Mouse (Mus musculus): Measurements from ENCODE around the gene 1700092M07Rik. TPM values are rescaled to one million over a fixed set of nuclear protein-coding genes. Genes with fewer than 3 reads are reported as not detected.

Gene 1700092M07Rik
- 8.5 and 8.9 TPM in 2 replicates for total RNA-seq (2012; rRNA removed)

DNA sequence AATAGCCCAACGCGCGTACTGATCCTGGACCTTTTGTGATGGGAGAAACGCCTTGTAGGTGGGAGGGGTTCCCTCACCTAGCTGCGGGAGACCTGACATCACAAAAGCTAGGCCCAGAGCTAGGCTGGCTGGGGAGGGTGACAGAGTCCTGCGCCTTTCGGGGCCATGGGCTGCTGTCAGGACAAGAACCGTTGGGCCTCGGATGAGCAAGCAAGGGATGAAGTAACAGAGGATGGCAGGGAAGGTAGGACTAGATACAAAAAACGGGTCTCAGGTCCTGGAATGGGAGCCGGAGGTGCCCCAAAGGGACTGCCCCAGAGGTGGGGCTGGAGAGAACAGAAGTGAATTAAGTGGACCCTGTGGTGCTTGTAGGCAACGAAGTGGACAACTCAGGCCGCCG lies at the start of gene 1700092M07Rik:
TSS of gene 1700092M07Rik (plus strand) at position 116 of the 400 bp plus-strand sequence.
- no peak for DNase-seq (ENCODE audit: low read depth, low spot score)
- H3K36me3 ChIP-seq (ENCODE audit: control insufficient read depth, insufficient read depth, low read length, poor library complexity, severe bottlenecking) = peaks cover 27% of the 10 kb centered on the region
- H3K4me3 ChIP-seq (ENCODE audit: insufficient read depth in 1 of 2, low read depth in 1 of 2, low read length in 2 of 2, poor library complexity in 1 of 2, severe bottlenecking in 1 of 2) = peak within 1 kb of the TSS; percentile 88 to 89
- H3K4me1 ChIP-seq (ENCODE audit: control insufficient read depth in 2 of 2, insufficient read depth in 2 of 2, low read length in 2 of 2, poor library complexity in 1 of 2) = no peaks in the 10 kb centered on the region
- peak within 1 kb of the TSS; percentile 95 for H3K27ac ChIP-seq (ENCODE audit: insufficient read depth, low read depth, low read length, poor library complexity, severe bottlenecking)
- in situ Hi-C loops (cut with MboI; ENCODE audit: low sequenced_read_pairs in 2 of 2, unreplicated experiment in 2 of 2) = no loop called here
- TF ChIP-seq ZNF384 (IDR thresholded peaks at IDR 0.05; ENCODE audit: low read depth, low read length) = no peak
- H3K9ac ChIP-seq (ENCODE audit: insufficient read depth, low read depth, low read length, poor library complexity, severe bottlenecking) = peak within 1 kb of the TSS; percentile 96
- H3K9me3 ChIP-seq (ENCODE audit: control insufficient read depth, insufficient read depth, low read depth, low read length) = no peaks in the 10 kb centered on the region

DNA sequence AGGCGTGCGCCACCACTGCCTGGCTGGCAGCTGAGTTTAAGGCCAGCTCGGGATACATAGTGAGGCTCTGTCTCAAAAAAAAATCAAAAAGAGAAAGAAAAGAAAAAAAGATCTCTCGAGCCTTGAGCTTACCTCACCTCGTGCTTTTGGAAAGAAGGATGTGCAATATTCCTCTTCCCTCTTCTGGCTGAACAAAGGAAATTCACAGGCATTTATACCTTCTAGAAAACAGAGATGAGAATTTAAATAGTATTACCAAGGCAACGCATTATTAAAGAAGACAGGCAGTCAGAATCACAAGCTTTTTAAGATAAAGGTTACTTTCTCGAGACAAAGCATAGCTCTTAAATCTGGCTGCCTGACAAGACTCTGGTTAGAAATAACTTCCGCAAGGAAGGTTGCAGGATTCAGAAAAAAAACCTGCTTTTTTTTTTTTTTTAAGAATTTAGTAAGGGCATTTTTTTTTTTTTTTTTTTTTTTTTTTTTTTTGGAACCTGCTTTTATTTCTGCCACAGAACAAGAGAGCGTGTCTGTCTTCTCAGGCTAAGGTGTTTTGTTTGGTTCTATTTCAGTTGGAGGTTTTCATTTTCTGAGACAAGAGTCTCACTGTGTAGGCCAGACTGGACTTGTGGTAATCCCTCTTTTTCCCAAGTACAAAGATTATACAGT lies 48.5 kb upstream of the 1700092M07Rik start:
- H3K4me3 ChIP-seq (ENCODE audit: insufficient read depth in 1 of 2, low read depth in 1 of 2, low read length in 2 of 2, poor library complexity in 1 of 2, severe bottlenecking in 1 of 2) = no peak overlapping the region
- peak; percentile 85 for TF ChIP-seq ZNF384 (IDR thresholded peaks at IDR 0.05; ENCODE audit: low read depth, low read length)
- TF ChIP-seq HCFC1 (IDR thresholded peaks at IDR 0.05; ENCODE audit: borderline replicate concordance, insufficient read depth, low read length) = no peak
- no peak for TF ChIP-seq MAFK (IDR thresholded peaks at IDR 0.05; ENCODE audit: insufficient read depth, low read depth, low read length)
- no peak for TF ChIP-seq CHD2 (IDR thresholded peaks at IDR 0.05; ENCODE audit: low read depth, low read length)
- H3K9me3 ChIP-seq (ENCODE audit: control insufficient read depth, insufficient read depth, low read depth, low read length) = no peaks in the 10 kb centered on the region
- in situ Hi-C loops (cut with MboI; ENCODE audit: low sequenced_read_pairs in 2 of 2, unreplicated experiment in 2 of 2) = no loop called here
- peaks cover 3 to 24% of the 10 kb centered on the region in 2 experiments; a peak in 3 of 4 replicates for H3K4me1 ChIP-seq (ENCODE audit: control insufficient read depth in 2 of 2, insufficient read depth in 2 of 2, low read length in 2 of 2, poor library complexity in 1 of 2)
- peak overlapping the region; percentile 38; the same call in 1 of the 2 replicates for H3K27ac ChIP-seq (ENCODE audit: insufficient read depth, low read depth, low read length, poor library complexity, severe bottlenecking)
- H3K36me3 ChIP-seq (ENCODE audit: control insufficient read depth, insufficient read depth, low read length, poor library complexity, severe bottlenecking) = no peaks in the 10 kb centered on the region
- DNase-seq (ENCODE audit: low read depth, low spot score) = no peak
- no peak overlapping the region for H3K9ac ChIP-seq (ENCODE audit: insufficient read depth, low read depth, low read length, poor library complexity, severe bottlenecking)

DNA sequence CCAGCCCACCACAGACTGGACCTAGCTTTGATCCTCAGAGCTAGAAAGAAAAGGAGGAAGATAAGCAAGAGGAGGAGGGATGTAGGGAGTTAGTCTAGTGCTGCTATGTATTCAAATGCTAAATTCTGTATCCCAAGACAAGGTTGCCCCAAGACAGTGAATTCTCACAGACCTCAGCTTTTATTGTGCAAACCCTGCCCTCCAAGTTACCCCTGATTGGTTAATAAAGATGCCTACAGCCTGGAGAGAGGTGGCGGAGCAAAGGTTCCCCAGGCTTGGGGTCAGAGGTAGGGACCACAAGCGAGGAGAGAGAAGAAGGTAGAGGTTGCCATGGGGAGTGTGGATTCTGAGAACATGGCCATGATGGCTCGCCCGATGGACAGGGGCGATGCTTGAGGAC lies 47.8 kb upstream of the 1700092M07Rik start:
- Histone ChIP-seq H3K4me3 (ENCODE audit: insufficient read depth in 1 of 2, low read depth in 1 of 2, low read length in 2 of 2, poor library complexity in 1 of 2, severe bottlenecking in 1 of 2) (no peak overlapping the region), H3K27ac (ENCODE audit: insufficient read depth, low read depth, low read length, poor library complexity, severe bottlenecking) (peak overlapping the region; percentile 38; the same call in 1 of the 2 replicates), H3K9me3 (ENCODE audit: control insufficient read depth, insufficient read depth, low read depth, low read length) (no peaks in the 10 kb centered on the region), H3K4me1 (ENCODE audit: control insufficient read depth in 2 of 2, insufficient read depth in 2 of 2, low read length in 2 of 2, poor library complexity in 1 of 2) (peaks cover 3 to 24% of the 10 kb centered on the region in 2 experiments; a peak in 3 of 4 replicates), H3K9ac (ENCODE audit: insufficient read depth, low read depth, low read length, poor library complexity, severe bottlenecking) (no peak overlapping the region), H3K36me3 (ENCODE audit: control insufficient read depth, insufficient read depth, low read length, poor library complexity, severe bottlenecking) (no peaks in the 10 kb centered on the region)
- DNase-seq (ENCODE audit: low read depth, low spot score) = no peak
- in situ Hi-C loops (cut with MboI; ENCODE audit: low sequenced_read_pairs in 2 of 2, unreplicated experiment in 2 of 2) = no loop called here
- TF ChIP-seq MAFK (IDR thresholded peaks at IDR 0.05; ENCODE audit: insufficient read depth, low read depth, low read length) (no peak), CHD2 (IDR thresholded peaks at IDR 0.05; ENCODE audit: low read depth, low read length) (no peak), ZC3H11A (IDR thresholded peaks at IDR 0.05; ENCODE audit: borderline replicate concordance, low read depth, low read length) (no peak), HCFC1 (IDR thresholded peaks at IDR 0.05; ENCODE audit: borderline replicate concordance, insufficient read depth, low read length) (no peak), ZNF384 (IDR thresholded peaks at IDR 0.05; ENCODE audit: low read depth, low read length) (no peak)

DNA sequence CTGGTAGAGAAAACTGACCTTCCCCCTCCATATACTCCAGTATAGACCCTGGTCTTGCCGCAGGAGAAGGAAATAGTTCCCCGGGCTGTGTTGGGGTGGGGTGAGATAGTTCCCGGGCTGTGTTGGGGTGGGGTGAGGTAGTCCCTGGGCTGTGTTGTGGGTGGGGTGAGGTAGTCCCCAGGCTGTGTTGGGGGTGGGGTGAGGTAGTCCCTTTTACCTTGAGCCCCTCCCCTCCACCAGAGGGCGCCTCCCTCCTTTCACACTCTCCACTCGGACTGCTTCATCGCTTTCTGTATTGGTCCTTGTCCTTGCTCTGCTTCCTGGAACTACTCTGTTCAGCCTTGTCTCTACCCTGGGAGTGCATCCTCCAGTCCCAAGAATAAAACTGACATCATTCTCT lies 45.2 kb upstream of the 1700092M07Rik start:
- Histone ChIP-seq H3K9ac (ENCODE audit: insufficient read depth, low read depth, low read length, poor library complexity, severe bottlenecking) (no peak overlapping the region; the same call in 1 of the 2 replicates), H3K27ac (ENCODE audit: insufficient read depth, low read depth, low read length, poor library complexity, severe bottlenecking) (no peak overlapping the region), H3K36me3 (ENCODE audit: control insufficient read depth, insufficient read depth, low read length, poor library complexity, severe bottlenecking) (no peaks in the 10 kb centered on the region), H3K4me1 (ENCODE audit: control insufficient read depth in 2 of 2, insufficient read depth in 2 of 2, low read length in 2 of 2, poor library complexity in 1 of 2) (peaks cover 3 to 24% of the 10 kb centered on the region in 2 experiments; a peak in 3 of 4 replicates), H3K4me3 (ENCODE audit: insufficient read depth in 1 of 2, low read depth in 1 of 2, low read length in 2 of 2, poor library complexity in 1 of 2, severe bottlenecking in 1 of 2) (no peak overlapping the region), H3K9me3 (ENCODE audit: control insufficient read depth, insufficient read depth, low read depth, low read length) (no peaks in the 10 kb centered on the region)
- DNase-seq (ENCODE audit: low read depth, low spot score) = peak; percentile 80
- in situ Hi-C loops (cut with MboI; ENCODE audit: low sequenced_read_pairs in 2 of 2, unreplicated experiment in 2 of 2) = no loop called here
- no peak for TF ChIP-seq CHD2 (IDR thresholded peaks at IDR 0.05; ENCODE audit: low read depth, low read length)
- TF ChIP-seq ZC3H11A (IDR thresholded peaks at IDR 0.05; ENCODE audit: borderline replicate concordance, low read depth, low read length) = no peak
- TF ChIP-seq HCFC1 (IDR thresholded peaks at IDR 0.05; ENCODE audit: borderline replicate concordance, insufficient read depth, low read length) = peak; percentile 47; the same call in 1 of the 2 replicates
- TF ChIP-seq ZNF384 (IDR thresholded peaks at IDR 0.05; ENCODE audit: low read depth, low read length) = no peak
- no peak for TF ChIP-seq MAFK (IDR thresholded peaks at IDR 0.05; ENCODE audit: insufficient read depth, low read depth, low read length)
